Mouse (Mus musculus): ENCODE results near the gene Nup160.

Gene Nup160

GRCm38 (mm10) chr2:90744285-90745052 lies 67.5 kb downstream of the Nup160 start:
- peak in 1 of 2 experiments; percentile 29 for DNase-seq (ENCODE audit: inconsistent age in 2 of 2, low spot score in 1 of 2)

- peak; percentile 99 to 100 for DNase-seq (ENCODE audit: inconsistent age in 2 of 2, low spot score in 1 of 2)
These were observed 68.2 kb downstream of the Nup160 start, which contains the start of gene Fnbp4 for GRCm38 (mm10) chr2:90745053-90745678. Gene Fnbp4, plus strand, starts transcription at chr2:90745370.

- DNase-seq (ENCODE audit: inconsistent age in 2 of 2, low spot score in 1 of 2), result peak in 1 of 2 experiments; percentile 73
These were observed 68.9 kb downstream of the Nup160 start for GRCm38 (mm10) chr2:90745740-90746537.

GRCm38 (mm10) chr2:90746538-90746865 lies 69.5 kb downstream of the Nup160 start:
- peak; percentile 37 to 67 for DNase-seq (ENCODE audit: inconsistent age in 2 of 2, low spot score in 1 of 2)

- DNase-seq (ENCODE audit: inconsistent age in 2 of 2, low spot score in 1 of 2), result peak; percentile 24 to 45
These were observed 70.1 kb downstream of the Nup160 start for GRCm38 (mm10) chr2:90747131-90747530.

- DNase-seq (ENCODE audit: inconsistent age in 2 of 2, low spot score in 1 of 2), result peak in 1 of 2 experiments; percentile 56
These were observed 72.9 kb downstream of the Nup160 start for GRCm38 (mm10) chr2:90749676-90750459.

GRCm38 (mm10) chr2:90753565-90753964 lies 76.5 kb downstream of the Nup160 start:
- DNase-seq (ENCODE audit: inconsistent age in 2 of 2, low spot score in 1 of 2), result no peak

GRCm38 (mm10) chr2:90754188-90754587 lies 77.2 kb downstream of the Nup160 start:
- DNase-seq (ENCODE audit: inconsistent age in 2 of 2, low spot score in 1 of 2), result no peak

GRCm38 (mm10) chr2:90765123-90765522 lies 88.1 kb downstream of the Nup160 start:
- DNase-seq (ENCODE audit: inconsistent age in 2 of 2, low spot score in 1 of 2), result no peak

GRCm38 (mm10) chr2:90781323-90781722 lies 104.3 kb downstream of the Nup160 start:
- no peak for DNase-seq (ENCODE audit: inconsistent age in 2 of 2, low spot score in 1 of 2)

GRCm38 (mm10) chr2:90781938-90782337 lies 104.9 kb downstream of the Nup160 start:
- no peak for DNase-seq (ENCODE audit: inconsistent age in 2 of 2, low spot score in 1 of 2)

- DNase-seq (ENCODE audit: inconsistent age in 2 of 2, low spot score in 1 of 2), result peak; percentile 26 to 63
These were observed 105.4 kb downstream of the Nup160 start, which contains the start of gene Agbl2 for GRCm38 (mm10) chr2:90782458-90782857. Gene Agbl2, plus strand, starts transcription at chr2:90782727.

- DNase-seq (ENCODE audit: inconsistent age in 2 of 2, low spot score in 1 of 2), result peak; percentile 33 to 69
These were observed 106.0 kb downstream of the Nup160 start for GRCm38 (mm10) chr2:90782901-90783486.

Data from adrenal gland, adult (tissue).